Mouse (Mus musculus) kidney, postnatal 0 days (tissue): Measurements from ENCODE around the gene Suv39h2. TPM values are rescaled to one million over a fixed set of nuclear protein-coding genes. Genes with fewer than 3 reads are reported as not detected.
A peak's percentile ranks its signal among the peaks of the same experiment; 100 is the strongest.

ENCODE experiments used
- ATAC-seq: fragments of 200-750 bp; cut with Nextera tagmentation; replicated peaks from 2 replicates; pipeline ENCODE4 v1.8.0; 2017; ENCODE audit warnings: low read depth, moderate number of reproducible peaks, moderate TSS enrichment, moderate library complexity; ENCODE audit not compliant: low FRiP score
- DNase-seq: peaks from one replicate; pipeline ENCODE4 v3.0.0-alpha.2; 2016; ENCODE audit warnings: low spot score
- H3K27ac ChIP-seq: fragments of 300-500 bp; sonication (generic); 2 replicates; pipeline ENCODE4 v1.5.1; 2014; ENCODE audit warnings: mild to moderate bottlenecking
- H3K27me3 ChIP-seq: fragments of 300-500 bp; sonication (generic); 2 replicates; pipeline ENCODE4 v1.6.1; 2014; ENCODE audit warnings: low read length, mixed read lengths; ENCODE audit not compliant: insufficient read depth
- H3K36me3 ChIP-seq: fragments of 300-500 bp; sonication (generic); 2 replicates; pipeline ENCODE4 v1.6.1; 2014; ENCODE audit warnings: low read length, mixed read lengths; ENCODE audit not compliant: insufficient read depth
- H3K4me1 ChIP-seq: fragments of 300-500 bp; sonication (generic); replicated peaks from 2 replicates; pipeline ENCODE4 v1.6.1; 2014; ENCODE audit warnings: antibody characterized with exemption, low read length, mixed read lengths; ENCODE audit not compliant: insufficient read depth
- H3K4me2 ChIP-seq: fragments of 300-500 bp; sonication (generic); 2 replicates; pipeline ENCODE4 v1.6.1; 2014; ENCODE audit warnings: mild to moderate bottlenecking, low read length, moderate library complexity, mixed read lengths
- H3K4me3 ChIP-seq: fragments of 300-500 bp; sonication (generic); replicated peaks from 2 replicates; pipeline ENCODE4 v1.5.1; 2014; ENCODE audit warnings: low read depth, low read length
- H3K9ac ChIP-seq: fragments of 300-500 bp; sonication (generic); 2 replicates; pipeline ENCODE4 v1.6.1; 2014; ENCODE audit warnings: low read depth, low read length
- H3K9me3 ChIP-seq: fragments of 300-500 bp; sonication (generic); replicated peaks from 2 replicates; pipeline ENCODE4 v1.6.1; 2016; ENCODE audit warnings: low read length, inconsistent platforms, mixed read lengths
- CTCF ChIP-seq: IDR thresholded peaks from 2 replicates; pipeline ENCODE4 v1.5.1; 2016; ENCODE audit warnings: antibody characterized with exemption, low read depth, mild to moderate bottlenecking, moderate library complexity
- WGBS: fragments of 180-500 bp; shearing (Covaris S2); extraction: QIAGEN DNeasy Blood & Tissue Kit; methylation state at CpG from one replicate; pipeline ENCODE4 v1.1.7; 2014; 5-methylcytosine and 5-hydroxymethylcytosine counted together
- polyA plus RNA-seq: library from polyadenylated mRNA; unstranded; fragments of >200 nt; fragmentation: Nextera tagmentation; extraction: Ambion mirVana; gene quantifications from 2 replicates; pipeline ENCODE4 v1.2.1, GENCODE M21; 2015

Gene Suv39h2
- 9.5 TPM in 2 replicates for polyA plus RNA-seq

- ATAC-seq (peak; percentile 98), DNase-seq (peak; percentile 98)
- H3K4me1 ChIP-seq, result no peaks in the 10 kb centered on the region
- H3K9me3 ChIP-seq, result no peaks in the 10 kb centered on the region
- H3K27ac ChIP-seq, result peak within 1 kb of the TSS; percentile 78
- H3K4me2 ChIP-seq, result peak within 1 kb of the TSS; percentile 87
- TF ChIP-seq CTCF, result no peak; the same call in 1 of the 2 replicates
- under 1% methylated on average over 27 of the region's 42 CpGs for WGBS
- peak within 1 kb of the TSS; percentile 97 for H3K4me3 ChIP-seq
- no peaks in the 10 kb centered on the region for H3K27me3 ChIP-seq
- peak within 1 kb of the TSS; percentile 69 for H3K9ac ChIP-seq
- H3K36me3 ChIP-seq, result no peaks in the 10 kb centered on the region
Measured at GRCm38 (mm10) chr2:3474861-3475283, at the start of gene Suv39h2. TSS of gene Suv39h2 (minus strand) at chr2:3475031.

- ATAC-seq (no peak), DNase-seq (no peak)
- H3K4me1 ChIP-seq, result no peaks in the 10 kb centered on the region
- no peak for TF ChIP-seq CTCF
- H3K4me3 ChIP-seq, result no peak overlapping the region
- no peaks in the 10 kb centered on the region for H3K36me3 ChIP-seq
- no peak overlapping the region for H3K9ac ChIP-seq
- H3K27ac ChIP-seq, result no peak overlapping the region
- H3K9me3 ChIP-seq, result no peaks in the 10 kb centered on the region
- WGBS, result 82% methylated on average over 4 of the region's 4 CpGs
- no peaks in the 10 kb centered on the region for H3K27me3 ChIP-seq
- no peak overlapping the region for H3K4me2 ChIP-seq
Measured at GRCm38 (mm10) chr2:3522558-3522957, 47.7 kb upstream of the Suv39h2 start.

- Histone ChIP-seq H3K27ac (peak within 1 kb of the TSS; percentile 76), H3K36me3 (peaks cover 22% of the 10 kb centered on the region), H3K4me3 (peak within 1 kb of the TSS; percentile 64), H3K27me3 (no peaks in the 10 kb centered on the region), H3K4me1 (peaks cover 8% of the 10 kb centered on the region), H3K4me2 (peak within 1 kb of the TSS; percentile 78), H3K9me3 (no peaks in the 10 kb centered on the region), H3K9ac (peak within 1 kb of the TSS; percentile 74)
- DNase-seq (peak; percentile 99), ATAC-seq (peak; percentile 100)
- under 1% methylated on average over 60 of the region's 60 CpGs for WGBS
- peak; percentile 17; the same call in 1 of the 2 replicates for TF ChIP-seq CTCF
Measured at GRCm38 (mm10) chr2:3512552-3513454, 38.0 kb upstream of the Suv39h2 start, which contains the start of the genes Gm45902, Hspa14 and Cdnf. TSS of gene Gm45902 (minus strand) at chr2:3512790. TSS of gene Hspa14 (minus strand) at chr2:3512814. TSS of gene Cdnf (plus strand) at chr2:3513030.

GRCm38 (mm10) chr2:3512076-3512475 lies 37.2 kb upstream of the Suv39h2 start:
- Histone ChIP-seq H3K4me1 (peaks cover 8% of the 10 kb centered on the region), H3K9me3 (no peaks in the 10 kb centered on the region), H3K4me3 (peak overlapping the region; percentile 64), H3K36me3 (peaks cover 27% of the 10 kb centered on the region), H3K27ac (peak overlapping the region; percentile 64), H3K27me3 (no peaks in the 10 kb centered on the region), H3K9ac (peak overlapping the region; percentile 74), H3K4me2 (peak overlapping the region; percentile 78)
- DNase-seq, result peak; percentile 54
- TF ChIP-seq CTCF, result no peak
- WGBS, result 0% methylated on average over 15 of the region's 15 CpGs
- no peak for ATAC-seq

- Histone ChIP-seq H3K27ac (no peak overlapping the region), H3K4me3 (no peak overlapping the region), H3K4me2 (no peak overlapping the region), H3K9me3 (no peaks in the 10 kb centered on the region), H3K27me3 (no peaks in the 10 kb centered on the region), H3K36me3 (peaks cover 43% of the 10 kb centered on the region), H3K4me1 (no peaks in the 10 kb centered on the region), H3K9ac (no peak overlapping the region)
- no peak for DNase-seq
- TF ChIP-seq CTCF, result no peak
- ATAC-seq, result no peak
- 94% methylated on average over 5 of the region's 5 CpGs for WGBS
Measured at GRCm38 (mm10) chr2:3500886-3501285, 26.1 kb upstream of the Suv39h2 start.

DNA sequence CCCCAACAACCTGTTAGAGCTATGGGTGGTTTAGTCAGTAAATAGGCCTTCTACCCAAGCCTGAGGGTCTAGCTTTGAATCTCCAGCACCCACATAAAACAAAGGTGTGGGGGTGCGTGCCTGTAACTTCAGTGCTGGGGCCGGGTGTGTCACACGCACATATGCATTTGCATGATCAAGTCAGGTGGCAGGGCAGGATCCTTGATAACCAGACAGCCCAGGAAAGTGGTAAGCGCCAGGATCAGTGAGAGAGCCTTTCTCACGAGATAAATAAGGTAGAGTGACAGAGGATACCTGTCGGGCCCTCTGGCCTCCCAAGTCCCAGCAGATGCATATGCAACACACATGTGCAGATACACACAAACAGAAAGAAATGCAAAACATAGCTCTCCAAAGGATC lies 24.7 kb upstream of the Suv39h2 start:
- 93% methylated on average over 6 of the region's 6 CpGs for WGBS
- Histone ChIP-seq H3K4me2 (no peak overlapping the region), H3K4me3 (no peak overlapping the region), H3K9ac (no peak overlapping the region), H3K4me1 (no peaks in the 10 kb centered on the region), H3K9me3 (no peaks in the 10 kb centered on the region), H3K36me3 (peaks cover 51% of the 10 kb centered on the region), H3K27me3 (no peaks in the 10 kb centered on the region), H3K27ac (no peak overlapping the region)
- DNase-seq (no peak), ATAC-seq (no peak)
- no peak for TF ChIP-seq CTCF
